Mouse (Mus musculus): Measurements from ENCODE around the gene Carmil1. TPM values are rescaled to one million over a fixed set of nuclear protein-coding genes. Genes with fewer than 3 reads are reported as not detected.

Carmil1 gene
- polyA plus RNA-seq, 1 experiment from 2014 or later: 25.4 TPM

- Histone ChIP-seq H3K4me1 (replicated peaks) (peaks cover 7% of the 10 kb centered on the region), H3K4me2 (no peak overlapping the region), H3K27me3 (no peaks in the 10 kb centered on the region), H3K9me3 (no peaks in the 10 kb centered on the region), H3K9ac (no peak overlapping the region), H3K36me3 (peaks cover 1% of the 10 kb centered on the region; the same call in 1 of the 2 replicates), H3K4me3 (no peak overlapping the region), H3K27ac (replicated peaks) (no peak overlapping the region)
- whole genome bisulfite sequencing: 90% methylated on average over 8 of the region's 8 CpGs
- no peak for ATAC-seq (ENCODE audit: low read depth)
Observed at GRCm38 (mm10) chr13:24159190-24159965, 121.2 kb downstream of the Carmil1 start.

DNA sequence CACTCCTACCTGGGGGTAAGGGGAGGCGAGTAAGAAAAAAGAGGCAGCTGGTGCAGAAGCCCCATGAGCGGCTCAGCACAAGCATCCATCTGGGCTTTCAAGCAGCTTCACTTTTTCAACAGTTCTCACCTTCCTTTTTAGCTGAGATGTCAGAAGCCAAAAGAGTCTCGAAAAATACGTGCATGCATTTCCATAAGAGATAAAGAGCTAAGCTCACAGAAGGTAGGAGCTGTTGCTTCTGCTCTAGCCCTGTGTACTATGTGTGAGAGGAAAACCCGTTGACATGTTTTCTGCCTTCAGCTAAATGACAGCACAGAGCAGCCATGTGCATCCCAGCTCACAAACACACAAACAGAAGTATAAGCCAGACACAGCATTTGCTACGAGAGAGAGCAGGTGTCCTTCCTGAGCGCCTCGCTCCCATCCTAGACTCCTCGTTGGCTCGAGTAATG is 123.0 kb downstream of the Carmil1 start:
- Histone ChIP-seq H3K36me3 (no peaks in the 10 kb centered on the region), H3K4me3 (no peak overlapping the region), H3K27me3 (no peaks in the 10 kb centered on the region), H3K27ac (replicated peaks) (no peak overlapping the region), H3K4me2 (no peak overlapping the region), H3K9me3 (no peaks in the 10 kb centered on the region), H3K9ac (no peak overlapping the region), H3K4me1 (replicated peaks) (peaks cover 10% of the 10 kb centered on the region)
- ATAC-seq (ENCODE audit: low read depth): no peak
- WGBS: 89% methylated on average over 10 of the region's 10 CpGs

GRCm38 (mm10) chr13:24155190-24155589 is 125.4 kb downstream of the Carmil1 start:
- Histone ChIP-seq H3K27me3 (no peaks in the 10 kb centered on the region), H3K4me2 (no peak overlapping the region), H3K4me3 (no peak overlapping the region), H3K9ac (no peak overlapping the region), H3K27ac (replicated peaks) (no peak overlapping the region), H3K36me3 (no peaks in the 10 kb centered on the region), H3K9me3 (no peaks in the 10 kb centered on the region), H3K4me1 (replicated peaks) (peaks cover 25% of the 10 kb centered on the region)
- 43% methylated on average over 6 of the region's 6 CpGs for WGBS
- no peak for ATAC-seq (ENCODE audit: low read depth)

DNA sequence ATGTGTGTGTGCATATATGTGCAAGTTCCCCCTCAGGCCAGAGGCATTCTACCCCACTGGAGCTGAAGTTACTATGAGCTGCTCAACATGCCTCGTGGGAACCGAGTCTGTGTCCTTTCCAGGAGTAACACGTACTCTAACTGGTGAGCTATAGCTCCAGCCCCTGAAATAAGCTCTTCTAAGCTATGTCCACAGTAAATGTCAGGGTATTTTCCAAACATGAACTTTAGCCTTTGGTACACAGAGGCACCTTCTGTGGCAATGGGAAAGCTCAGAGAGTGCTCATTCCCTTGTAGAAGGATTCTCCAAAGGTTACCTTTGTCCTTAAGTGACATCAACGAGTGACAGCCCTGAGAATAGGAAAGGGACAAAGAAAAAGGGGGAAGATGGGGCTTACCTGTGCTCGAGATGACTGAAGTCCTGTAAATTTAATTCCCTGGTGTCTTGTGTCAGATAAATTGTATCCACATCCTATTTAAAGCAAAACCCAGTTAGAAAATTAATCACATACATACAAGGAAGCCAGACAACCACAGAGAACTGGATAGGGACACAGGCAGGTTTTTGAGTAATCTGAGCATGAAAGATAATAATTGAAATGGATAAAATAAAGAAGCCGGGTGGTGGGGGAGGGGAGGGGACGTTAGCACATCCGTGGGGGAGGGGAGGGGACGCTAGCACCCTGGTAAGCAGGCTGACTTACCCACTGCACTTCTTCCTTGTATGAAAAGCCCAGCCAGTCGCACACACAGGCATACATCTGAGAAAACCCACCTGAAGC is 126.1 kb downstream of the Carmil1 start:
- WGBS: 61% methylated on average over 10 of the region's 10 CpGs
- H3K4me1 ChIP-seq (replicated peaks): peaks cover 25% of the 10 kb centered on the region
- ATAC-seq (ENCODE audit: low read depth): no peak

GRCm38 (mm10) chr13:24152610-24153009 is 128.0 kb downstream of the Carmil1 start:
- no peaks in the 10 kb centered on the region for H3K36me3 ChIP-seq
- H3K9me3 ChIP-seq: no peaks in the 10 kb centered on the region
- H3K27ac ChIP-seq (replicated peaks): no peak overlapping the region
- H3K27me3 ChIP-seq: no peaks in the 10 kb centered on the region
- H3K4me3 ChIP-seq: no peak overlapping the region
- WGBS: 65% methylated on average over 7 of the region's 7 CpGs
- H3K4me1 ChIP-seq (replicated peaks): peaks cover 25% of the 10 kb centered on the region
- no peak overlapping the region for H3K9ac ChIP-seq
- ATAC-seq (ENCODE audit: low read depth): no peak
- no peak overlapping the region for H3K4me2 ChIP-seq

More for the DNA sequence above, 126.1 kb downstream of the Carmil1 start:
- H3K4me2 ChIP-seq: no peak overlapping the region
- no peak overlapping the region for H3K4me3 ChIP-seq
- no peak overlapping the region for H3K27ac ChIP-seq (replicated peaks)
- no peaks in the 10 kb centered on the region for H3K9me3 ChIP-seq
- no peak overlapping the region for H3K9ac ChIP-seq
- H3K36me3 ChIP-seq: no peaks in the 10 kb centered on the region
- no peaks in the 10 kb centered on the region for H3K27me3 ChIP-seq

DNA sequence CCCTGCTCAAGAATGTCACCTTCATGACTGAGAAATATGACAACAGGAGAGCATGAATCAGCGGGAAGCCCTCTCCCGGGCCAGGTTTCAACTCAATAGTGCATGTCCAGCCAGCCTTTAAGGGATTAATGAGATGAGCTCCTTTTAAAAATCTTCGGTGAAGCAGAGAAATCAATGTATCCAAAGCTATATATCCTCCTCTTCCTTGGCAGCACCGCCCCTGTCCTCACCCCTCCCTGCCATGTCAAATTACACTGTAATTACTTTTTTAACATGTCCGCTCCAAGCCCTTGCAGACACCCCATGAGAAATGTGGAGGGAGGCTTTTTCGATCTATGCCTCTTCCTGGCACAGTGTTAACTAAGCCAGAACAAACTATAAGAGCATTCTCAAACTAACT is 129.3 kb downstream of the Carmil1 start:
- 22% methylated on average over 6 of the region's 6 CpGs for WGBS
- Histone ChIP-seq H3K27ac (replicated peaks) (no peak overlapping the region), H3K4me2 (no peak overlapping the region), H3K9ac (no peak overlapping the region), H3K9me3 (no peaks in the 10 kb centered on the region), H3K4me3 (no peak overlapping the region), H3K27me3 (no peaks in the 10 kb centered on the region), H3K36me3 (no peaks in the 10 kb centered on the region), H3K4me1 (replicated peaks) (peaks cover 25% of the 10 kb centered on the region)
- peak; percentile 75 for ATAC-seq (ENCODE audit: low read depth)

GRCm38 (mm10) chr13:24148549-24148948 is 132.0 kb downstream of the Carmil1 start:
- Histone ChIP-seq H3K9me3 (no peaks in the 10 kb centered on the region), H3K9ac (no peak overlapping the region), H3K36me3 (no peaks in the 10 kb centered on the region), H3K27me3 (no peaks in the 10 kb centered on the region), H3K4me1 (replicated peaks) (peaks cover 18% of the 10 kb centered on the region; the same call in 1 of the 2 replicates), H3K4me2 (no peak overlapping the region), H3K27ac (replicated peaks) (no peak overlapping the region), H3K4me3 (no peak overlapping the region)
- WGBS: 71% methylated on average over 1 of the region's 1 CpGs
- no peak for ATAC-seq (ENCODE audit: low read depth)

GRCm38 (mm10) chr13:24147006-24147405 is 133.6 kb downstream of the Carmil1 start:
- Histone ChIP-seq H3K4me1 (replicated peaks) (peaks cover 9% of the 10 kb centered on the region; the same call in 1 of the 2 replicates), H3K9ac (no peak overlapping the region), H3K27ac (replicated peaks) (no peak overlapping the region), H3K27me3 (no peaks in the 10 kb centered on the region), H3K36me3 (no peaks in the 10 kb centered on the region), H3K4me3 (no peak overlapping the region), H3K9me3 (no peaks in the 10 kb centered on the region), H3K4me2 (no peak overlapping the region)
- no peak for ATAC-seq (ENCODE audit: low read depth)
- 70% methylated on average over 3 of the region's 3 CpGs for WGBS

- no peak for ATAC-seq (ENCODE audit: low read depth)
- Histone ChIP-seq H3K9ac (no peak overlapping the region), H3K36me3 (no peaks in the 10 kb centered on the region), H3K4me3 (no peak overlapping the region), H3K27me3 (no peaks in the 10 kb centered on the region), H3K4me2 (no peak overlapping the region), H3K4me1 (replicated peaks) (peaks cover 4% of the 10 kb centered on the region; the same call in 1 of the 2 replicates), H3K27ac (replicated peaks) (no peak overlapping the region), H3K9me3 (no peaks in the 10 kb centered on the region)
- 94% methylated on average over 5 of the region's 5 CpGs for WGBS
Observed at GRCm38 (mm10) chr13:24146541-24146940, 134.1 kb downstream of the Carmil1 start.

GRCm38 (mm10) chr13:24144858-24145257 is 135.7 kb downstream of the Carmil1 start:
- Histone ChIP-seq H3K27ac (replicated peaks) (no peak overlapping the region), H3K4me3 (no peak overlapping the region), H3K4me1 (replicated peaks) (no peaks in the 10 kb centered on the region), H3K9ac (no peak overlapping the region), H3K4me2 (no peak overlapping the region), H3K27me3 (no peaks in the 10 kb centered on the region), H3K36me3 (no peaks in the 10 kb centered on the region), H3K9me3 (no peaks in the 10 kb centered on the region)
- WGBS: 69% methylated on average over 4 of the region's 4 CpGs
- ATAC-seq (ENCODE audit: low read depth): no peak

- no peak overlapping the region for H3K9ac ChIP-seq
- no peaks in the 10 kb centered on the region for H3K36me3 ChIP-seq
- ATAC-seq (ENCODE audit: low read depth): no peak
- H3K4me3 ChIP-seq: no peak overlapping the region
- H3K9me3 ChIP-seq: no peaks in the 10 kb centered on the region
- H3K4me2 ChIP-seq: no peak overlapping the region
- H3K4me1 ChIP-seq (replicated peaks): no peaks in the 10 kb centered on the region
- H3K27ac ChIP-seq (replicated peaks): no peak overlapping the region
- 75% methylated on average over 2 of the region's 2 CpGs for WGBS
- H3K27me3 ChIP-seq: no peaks in the 10 kb centered on the region
Observed at GRCm38 (mm10) chr13:24144141-24144540, 136.5 kb downstream of the Carmil1 start.

DNA sequence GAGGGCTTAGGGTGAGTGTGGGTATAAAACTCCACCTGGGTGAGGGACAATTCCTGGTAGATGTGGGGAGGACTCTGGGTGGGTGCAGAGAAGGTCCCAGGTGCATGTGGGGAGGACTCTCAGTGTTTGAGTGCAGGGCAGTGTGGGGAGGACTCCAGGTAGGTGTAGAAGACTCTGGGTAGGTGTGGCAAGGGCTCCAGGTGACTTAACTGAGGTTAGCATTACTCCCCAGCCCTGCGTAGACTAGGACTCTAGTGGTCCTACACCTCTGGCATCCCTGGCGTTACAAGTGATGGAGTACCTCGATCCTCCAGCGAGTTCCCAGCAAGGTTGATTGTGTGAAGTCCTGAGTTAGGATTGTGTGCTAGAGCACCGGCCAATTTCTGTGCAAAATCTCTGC is 143.8 kb downstream of the Carmil1 start:
- no peaks in the 10 kb centered on the region for H3K27me3 ChIP-seq
- no peaks in the 10 kb centered on the region for H3K36me3 ChIP-seq
- no peak for ATAC-seq (ENCODE audit: low read depth)
- H3K27ac ChIP-seq (replicated peaks): no peak overlapping the region
- peaks cover 11% of the 10 kb centered on the region; the same call in 1 of the 2 replicates for H3K4me1 ChIP-seq (replicated peaks)
- 94% methylated on average over 5 of the region's 5 CpGs for WGBS
- no peak overlapping the region for H3K4me3 ChIP-seq
- no peaks in the 10 kb centered on the region for H3K9me3 ChIP-seq
- no peak overlapping the region for H3K9ac ChIP-seq
- H3K4me2 ChIP-seq: no peak overlapping the region
